Mouse (Mus musculus) forebrain, embryonic 12.5 days (tissue): ENCODE data around the gene Slc39a11. TPM values are rescaled to one million over a fixed set of nuclear protein-coding genes. Genes with fewer than 3 reads are reported as not detected.
A peak's percentile ranks its signal among the peaks of the same experiment; 100 is the strongest.

Source experiments
- ATAC-seq: fragments of 200-750 bp; cut with Nextera tagmentation; 2 replicates; pipeline ENCODE4 v1.8.0; 2017; ENCODE audit warnings: moderate TSS enrichment; ENCODE audit not compliant: low FRiP score
- H3K27ac ChIP-seq: fragments of 300-500 bp; sonication (generic); 2 replicates; pipeline ENCODE4 v1.5.1; 2016; ENCODE audit warnings: mild to moderate bottlenecking
- H3K27me3 ChIP-seq: fragments of 300-500 bp; sonication (generic); 2 replicates; pipeline ENCODE4 v1.6.1; 2016; ENCODE audit warnings: mild to moderate bottlenecking
- H3K36me3 ChIP-seq: fragments of 300-500 bp; sonication (generic); replicated peaks from 2 replicates; pipeline ENCODE4 v1.6.1; 2016; ENCODE audit warnings: mild to moderate bottlenecking
- H3K4me1 ChIP-seq: fragments of 300-500 bp; sonication (generic); 2 replicates; pipeline ENCODE4 v1.6.1; 2016
- H3K4me2 ChIP-seq: fragments of 300-500 bp; sonication (generic); 2 replicates; pipeline ENCODE4 v1.6.1; 2016; ENCODE audit warnings: mild to moderate bottlenecking, moderate library complexity
- H3K4me3 ChIP-seq: fragments of 300-500 bp; sonication (generic); replicated peaks from 2 replicates; pipeline ENCODE4 v1.5.1; 2016; ENCODE audit warnings: mild to moderate bottlenecking
- H3K9ac ChIP-seq: fragments of 300-500 bp; sonication (generic); 2 replicates; pipeline ENCODE4 v1.6.1; 2016; ENCODE audit warnings: mild to moderate bottlenecking
- H3K9me3 ChIP-seq: fragments of 300-500 bp; sonication (generic); 2 replicates; pipeline ENCODE4 v1.6.1; 2016
- WGBS: fragments of 180-500 bp; shearing (Covaris S2); methylation state at CpG from one replicate; pipeline ENCODE4 v1.1.7; 2016; 5-methylcytosine and 5-hydroxymethylcytosine counted together
- polyA plus RNA-seq: library from polyadenylated mRNA; unstranded; fragments of >200 nt; fragmentation: Nextera tagmentation; extraction: Ambion mirVana; gene quantifications from 2 replicates; pipeline ENCODE4 v1.2.1, GENCODE M21; 2016

Gene Slc39a11
- polyA plus RNA-seq, 1 experiment from 2014 or later = 25.1 TPM

DNA sequence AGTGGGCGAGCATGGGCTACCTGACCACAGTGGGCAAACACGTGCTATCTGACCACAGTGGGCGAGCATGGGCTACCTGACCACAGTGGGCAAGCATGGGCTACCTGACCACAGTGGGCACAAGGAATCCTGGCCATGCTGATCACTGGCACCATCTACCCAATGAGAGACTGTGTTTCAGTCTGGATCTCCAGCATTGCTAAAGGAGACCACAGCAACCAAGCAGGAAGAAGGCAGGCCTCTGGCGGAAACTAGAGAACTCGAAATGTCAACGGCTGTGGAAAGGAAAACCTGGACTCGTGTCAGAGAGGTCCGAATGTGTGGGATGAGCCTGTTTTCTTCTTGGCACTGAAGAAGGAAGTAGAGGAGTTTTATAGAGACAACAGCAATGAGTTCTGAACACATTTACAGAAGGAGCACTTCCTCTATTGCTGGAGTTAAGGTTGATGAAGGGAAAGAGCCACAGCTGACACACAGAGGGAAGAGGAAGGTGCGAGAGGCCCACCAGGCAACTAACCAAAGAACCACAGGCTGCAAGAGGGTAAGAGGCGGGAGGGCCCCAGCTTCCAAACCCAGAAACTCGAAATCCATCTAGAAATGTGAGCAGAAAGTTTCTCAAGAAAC lies 105.8 kb downstream of the Slc39a11 start:
- no peak for ATAC-seq
- no peak overlapping the region for H3K4me2 ChIP-seq
- H3K27me3 ChIP-seq = no peaks in the 10 kb centered on the region
- peaks cover 8% of the 10 kb centered on the region for H3K4me1 ChIP-seq
- 90% methylated on average over 11 of the region's 11 CpGs for WGBS
- H3K36me3 ChIP-seq = no peaks in the 10 kb centered on the region
- H3K4me3 ChIP-seq = no peak overlapping the region
- no peak overlapping the region for H3K27ac ChIP-seq
- no peak overlapping the region for H3K9ac ChIP-seq
- H3K9me3 ChIP-seq = no peaks in the 10 kb centered on the region; the same call in 1 of the 2 replicates

GRCm38 (mm10) chr11:113541073-113541472 lies 108.8 kb downstream of the Slc39a11 start:
- H3K4me3 ChIP-seq = no peak overlapping the region
- H3K9me3 ChIP-seq = no peaks in the 10 kb centered on the region; the same call in 1 of the 2 replicates
- 95% methylated on average over 8 of the region's 8 CpGs for WGBS
- no peaks in the 10 kb centered on the region for H3K36me3 ChIP-seq
- H3K27me3 ChIP-seq = no peaks in the 10 kb centered on the region
- H3K27ac ChIP-seq = no peak overlapping the region
- H3K9ac ChIP-seq = no peak overlapping the region
- H3K4me1 ChIP-seq = peaks cover 6% of the 10 kb centered on the region
- H3K4me2 ChIP-seq = no peak overlapping the region
- no peak for ATAC-seq

DNA sequence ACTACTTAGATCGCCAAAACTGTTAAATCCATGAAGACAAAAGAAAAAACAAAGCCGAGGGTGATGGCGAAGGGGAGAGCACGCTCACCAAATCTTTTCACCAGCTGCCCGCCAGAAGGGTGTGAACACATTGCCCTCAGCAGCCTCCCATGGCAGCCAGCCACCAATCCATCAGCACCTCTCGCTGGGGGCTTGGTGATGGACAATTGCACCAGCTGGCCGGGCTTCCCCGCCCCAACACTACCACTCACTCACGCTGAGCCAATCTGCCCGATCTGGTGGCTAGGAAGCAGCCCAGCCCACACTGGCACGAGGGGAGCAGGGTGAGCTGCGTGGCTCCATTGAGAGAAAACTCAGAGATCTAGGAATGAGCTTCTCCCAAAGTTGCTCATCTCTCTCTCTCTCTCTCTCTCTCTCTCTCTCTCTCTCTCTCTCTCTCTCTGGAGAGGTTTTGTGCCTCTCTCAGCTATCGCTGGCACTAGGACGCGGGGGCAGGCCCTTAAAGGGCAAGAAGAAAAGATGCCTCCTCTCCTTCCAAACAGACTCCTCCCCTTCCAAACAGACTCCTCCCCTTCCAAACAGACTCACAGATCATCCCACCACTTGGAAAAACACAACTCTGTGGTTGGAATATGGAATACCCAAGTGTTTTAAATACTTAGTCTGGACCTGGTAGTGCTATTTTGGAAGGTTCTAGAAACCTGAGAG lies 110.2 kb downstream of the Slc39a11 start:
- no peaks in the 10 kb centered on the region for H3K27me3 ChIP-seq
- no peak overlapping the region for H3K4me3 ChIP-seq
- no peaks in the 10 kb centered on the region; the same call in 1 of the 2 replicates for H3K9me3 ChIP-seq
- peak overlapping the region; percentile 84 for H3K27ac ChIP-seq
- H3K4me1 ChIP-seq = peaks cover 5% of the 10 kb centered on the region; the same call in 1 of the 2 replicates
- H3K36me3 ChIP-seq = no peaks in the 10 kb centered on the region
- peak; percentile 84; the same call in 1 of the 2 replicates for ATAC-seq
- WGBS = 49% methylated on average over 15 of the region's 15 CpGs
- H3K9ac ChIP-seq = no peak overlapping the region
- no peak overlapping the region for H3K4me2 ChIP-seq

- Histone ChIP-seq H3K4me1 (peaks cover 5% of the 10 kb centered on the region), H3K9ac (no peak overlapping the region), H3K4me3 (no peak overlapping the region), H3K4me2 (no peak overlapping the region), H3K27ac (peak overlapping the region; percentile 84), H3K36me3 (no peaks in the 10 kb centered on the region), H3K9me3 (no peaks in the 10 kb centered on the region; the same call in 1 of the 2 replicates), H3K27me3 (no peaks in the 10 kb centered on the region)
- WGBS = 64% methylated on average over 6 of the region's 6 CpGs
- peak; percentile 20; the same call in 1 of the 2 replicates for ATAC-seq
Measured at GRCm38 (mm10) chr11:113539079-113539478, 110.8 kb downstream of the Slc39a11 start.

- ATAC-seq = no peak
- no peak overlapping the region for H3K9ac ChIP-seq
Measured at GRCm38 (mm10) chr11:113538406-113538917, 111.4 kb downstream of the Slc39a11 start.

GRCm38 (mm10) chr11:113537715-113538114 lies 112.2 kb downstream of the Slc39a11 start:
- H3K4me3 ChIP-seq = no peak overlapping the region
- H3K9ac ChIP-seq = no peak overlapping the region
- H3K36me3 ChIP-seq = no peaks in the 10 kb centered on the region
- no peak overlapping the region for H3K27ac ChIP-seq
- ATAC-seq = no peak
- no peak overlapping the region for H3K4me2 ChIP-seq
- no peaks in the 10 kb centered on the region for H3K27me3 ChIP-seq
- peaks cover 5% of the 10 kb centered on the region for H3K4me1 ChIP-seq
- 92% methylated on average over 7 of the region's 7 CpGs for WGBS
- no peaks in the 10 kb centered on the region; the same call in 1 of the 2 replicates for H3K9me3 ChIP-seq

More at GRCm38 (mm10) chr11:113538406-113538917, 111.4 kb downstream of the Slc39a11 start:
- H3K4me1 ChIP-seq = peaks cover 5% of the 10 kb centered on the region
- no peak overlapping the region for H3K4me2 ChIP-seq
- H3K9me3 ChIP-seq = no peaks in the 10 kb centered on the region; the same call in 1 of the 2 replicates
- no peak overlapping the region for H3K4me3 ChIP-seq
- WGBS = 94% methylated on average over 4 of the region's 4 CpGs
- H3K27ac ChIP-seq = peak overlapping the region; percentile 84
- H3K36me3 ChIP-seq = no peaks in the 10 kb centered on the region
- H3K27me3 ChIP-seq = no peaks in the 10 kb centered on the region

DNA sequence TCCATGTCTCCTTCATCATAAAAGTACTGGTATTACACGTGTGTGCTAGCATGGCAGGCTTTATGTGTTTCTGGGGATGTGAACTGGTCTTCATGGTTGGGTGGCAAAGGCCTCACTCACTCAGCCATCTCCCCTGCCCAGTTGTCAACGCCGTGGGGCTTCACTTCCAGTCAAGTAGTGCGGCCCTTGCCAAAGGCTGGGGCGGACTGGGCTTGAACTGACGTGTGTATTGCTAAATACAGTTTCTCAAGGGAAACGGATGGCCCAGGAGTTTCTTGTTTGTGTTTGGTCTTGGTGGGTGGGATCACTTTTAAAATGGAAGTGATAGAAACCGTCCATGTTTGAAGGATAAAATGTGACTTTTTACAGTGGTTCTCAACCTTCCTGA lies 112.7 kb downstream of the Slc39a11 start:
- H3K9me3 ChIP-seq = no peaks in the 10 kb centered on the region; the same call in 1 of the 2 replicates
- no peak overlapping the region for H3K4me3 ChIP-seq
- no peak overlapping the region for H3K27ac ChIP-seq
- H3K27me3 ChIP-seq = no peaks in the 10 kb centered on the region
- H3K9ac ChIP-seq = no peak overlapping the region
- WGBS = 88% methylated on average over 8 of the region's 8 CpGs
- no peak for ATAC-seq
- H3K36me3 ChIP-seq = no peaks in the 10 kb centered on the region
- no peak overlapping the region for H3K4me2 ChIP-seq
- H3K4me1 ChIP-seq = peaks cover 5% of the 10 kb centered on the region

DNA sequence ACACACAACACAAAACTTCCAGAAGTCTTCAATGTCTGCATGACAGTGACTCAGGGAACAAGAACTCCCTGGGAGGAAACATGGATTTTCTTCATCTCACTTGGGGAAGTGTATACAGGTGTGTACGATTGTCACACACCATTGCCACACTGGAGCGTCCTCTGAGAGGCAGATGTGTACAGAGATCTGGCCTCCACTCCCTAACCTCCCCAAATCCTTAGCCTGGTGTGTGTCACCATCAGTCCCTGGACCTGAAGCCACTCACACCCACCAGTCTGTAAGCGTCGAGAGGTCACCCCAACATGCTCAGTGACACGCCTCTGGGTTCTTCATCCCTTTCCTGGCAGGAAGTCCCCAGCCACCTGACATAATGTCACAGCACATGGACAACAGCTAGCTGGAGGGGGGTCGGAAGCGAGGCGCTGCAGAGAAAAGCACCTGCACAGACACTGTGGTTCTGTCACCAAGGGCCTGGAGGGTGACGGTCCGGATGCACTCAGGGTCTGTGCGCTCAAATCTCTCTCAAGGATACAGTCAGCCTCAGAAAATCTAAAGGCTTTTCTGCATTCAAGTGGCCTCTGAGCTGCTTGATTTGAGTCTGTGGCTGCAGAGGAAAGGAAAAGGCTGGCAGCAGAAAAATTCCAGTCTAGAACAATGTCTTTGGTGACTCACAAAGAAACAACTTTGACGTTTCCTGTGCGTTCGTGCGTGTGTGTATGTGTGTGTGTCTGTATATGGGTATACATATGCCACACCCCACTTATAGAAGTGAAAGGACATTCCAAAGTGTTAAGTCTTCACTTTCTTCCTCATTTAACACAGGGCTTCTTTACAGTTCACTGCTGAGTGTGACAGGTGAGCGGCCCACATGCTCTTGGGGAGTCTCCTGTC lies 113.3 kb downstream of the Slc39a11 start:
- WGBS = 92% methylated on average over 16 of the region's 16 CpGs
- no peak for ATAC-seq
- no peak overlapping the region for H3K27ac ChIP-seq

GRCm38 (mm10) chr11:113534341-113534740 lies 115.5 kb downstream of the Slc39a11 start:
- Histone ChIP-seq H3K4me2 (no peak overlapping the region), H3K27me3 (no peaks in the 10 kb centered on the region), H3K4me3 (no peak overlapping the region), H3K27ac (no peak overlapping the region), H3K9me3 (no peaks in the 10 kb centered on the region), H3K4me1 (no peaks in the 10 kb centered on the region; the same call in 1 of the 2 replicates), H3K9ac (no peak overlapping the region), H3K36me3 (no peaks in the 10 kb centered on the region)
- WGBS = 88% methylated on average over 11 of the region's 11 CpGs
- ATAC-seq = no peak

More for the DNA sequence above, 113.3 kb downstream of the Slc39a11 start:
- H3K4me1 ChIP-seq = peaks cover 5% of the 10 kb centered on the region
- H3K9me3 ChIP-seq = no peaks in the 10 kb centered on the region; the same call in 1 of the 2 replicates
- H3K9ac ChIP-seq = no peak overlapping the region
- H3K4me2 ChIP-seq = no peak overlapping the region
- no peaks in the 10 kb centered on the region for H3K36me3 ChIP-seq
- no peaks in the 10 kb centered on the region for H3K27me3 ChIP-seq
- H3K4me3 ChIP-seq = no peak overlapping the region

GRCm38 (mm10) chr11:113533931-113534330 lies 115.9 kb downstream of the Slc39a11 start:
- no peaks in the 10 kb centered on the region for H3K36me3 ChIP-seq
- H3K9me3 ChIP-seq = no peaks in the 10 kb centered on the region
- no peak overlapping the region for H3K27ac ChIP-seq
- no peak overlapping the region for H3K4me2 ChIP-seq
- ATAC-seq = no peak; the same call in 1 of the 2 replicates
- no peaks in the 10 kb centered on the region for H3K27me3 ChIP-seq
- no peaks in the 10 kb centered on the region; the same call in 1 of the 2 replicates for H3K4me1 ChIP-seq
- WGBS = 72% methylated on average over 7 of the region's 7 CpGs
- no peak overlapping the region for H3K9ac ChIP-seq
- no peak overlapping the region for H3K4me3 ChIP-seq

DNA sequence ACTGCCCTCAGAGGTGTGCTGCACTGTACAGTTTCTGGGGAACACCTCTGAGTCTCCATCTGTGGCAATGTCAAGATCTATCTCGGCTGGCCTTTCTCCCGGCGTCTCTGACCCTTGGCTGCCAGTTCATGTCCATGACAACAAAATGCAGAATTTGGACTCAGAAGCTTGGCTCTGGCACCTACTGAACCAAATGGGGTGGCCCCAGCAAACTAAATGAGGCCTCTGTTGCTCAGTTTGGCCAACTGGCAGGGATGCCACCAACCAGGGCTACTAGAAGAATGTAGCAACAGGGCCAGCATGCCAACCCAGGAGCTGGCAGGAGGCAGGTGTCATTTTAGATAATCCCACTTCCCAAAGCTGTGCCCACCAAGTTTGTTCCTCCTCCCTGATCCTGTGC lies 121.5 kb downstream of the Slc39a11 start:
- H3K9me3 ChIP-seq = no peaks in the 10 kb centered on the region
- H3K4me1 ChIP-seq = no peaks in the 10 kb centered on the region
- H3K9ac ChIP-seq = no peak overlapping the region
- ATAC-seq = no peak
- H3K27me3 ChIP-seq = no peaks in the 10 kb centered on the region
- no peak overlapping the region for H3K4me2 ChIP-seq
- 89% methylated on average over 3 of the region's 3 CpGs for WGBS
- H3K4me3 ChIP-seq = no peak overlapping the region
- no peak overlapping the region for H3K27ac ChIP-seq
- H3K36me3 ChIP-seq = no peaks in the 10 kb centered on the region

DNA sequence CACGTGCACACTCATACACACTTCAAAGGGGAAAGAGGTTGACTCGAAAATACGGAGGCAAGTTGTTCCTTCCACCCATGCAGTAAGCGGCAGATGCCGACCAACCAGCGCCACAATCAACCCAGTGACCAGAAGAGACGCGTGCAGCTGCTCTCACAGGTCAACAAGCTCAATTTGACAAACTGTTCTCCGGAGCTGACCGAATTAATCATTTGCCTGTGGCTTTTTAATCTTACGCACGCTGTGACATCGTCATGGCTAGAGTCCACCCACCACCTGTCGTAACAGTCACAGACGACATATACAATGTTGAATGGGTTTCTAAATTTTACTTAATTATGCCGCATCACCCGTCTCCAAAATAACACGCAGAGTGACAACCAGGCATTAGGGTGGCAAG lies 124.1 kb downstream of the Slc39a11 start:
- ATAC-seq = no peak
- H3K4me2 ChIP-seq = no peak overlapping the region
- H3K4me1 ChIP-seq = peaks cover 14% of the 10 kb centered on the region
- no peak overlapping the region for H3K9ac ChIP-seq
- no peaks in the 10 kb centered on the region for H3K27me3 ChIP-seq
- WGBS = 86% methylated on average over 18 of the region's 18 CpGs
- H3K4me3 ChIP-seq = no peak overlapping the region
- H3K36me3 ChIP-seq = no peaks in the 10 kb centered on the region
- no peak overlapping the region for H3K27ac ChIP-seq
- H3K9me3 ChIP-seq = no peaks in the 10 kb centered on the region
